Mouse (Mus musculus): Measurements from ENCODE around the gene Gm20388.

DNA sequence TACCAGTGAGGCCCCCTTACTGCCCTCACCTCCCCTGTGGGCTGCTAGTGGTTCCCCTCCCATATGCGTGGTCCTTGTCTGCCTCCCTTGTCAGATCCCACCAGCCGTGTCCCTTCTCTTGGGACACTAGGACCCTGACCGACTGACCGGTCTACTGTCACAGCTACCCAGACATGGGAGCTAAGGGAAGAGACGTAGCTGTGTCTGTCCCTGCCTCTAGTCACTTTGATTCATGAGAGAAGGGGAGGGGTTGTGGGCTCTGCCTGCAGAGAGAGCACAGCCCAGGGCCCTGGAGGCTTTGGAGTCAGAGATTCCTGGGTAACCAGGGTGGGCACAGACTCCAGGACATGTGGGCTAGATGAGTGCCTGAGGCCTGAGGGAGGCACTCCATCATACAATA, 386.4 kb downstream of the Gm20388 start:
- no peak for TF ChIP-seq CTCF (IDR thresholded peaks at IDR 0.05; ENCODE audit: insufficient read depth, low read depth, low read length)
- TF ChIP-seq POLR2A (IDR thresholded peaks at IDR 0.05; ENCODE audit: insufficient read depth, low read depth, low read length): no peak

Data from olfactory bulb, adult 2 months (tissue).